Mouse (Mus musculus): ENCODE measurements at regions not wholly inside any gene's neighbourhood (a gene's known extent, or its start where the extent isn't known, plus 50 kb on each side); places are given as distances from the start of the nearest gene placed in this dataset.
"Not testable (repeated sequence)": the region's sequence is repeated elsewhere in the genome, so short reads cannot be mapped to it uniquely, and the experiment has no call there.

DNA sequence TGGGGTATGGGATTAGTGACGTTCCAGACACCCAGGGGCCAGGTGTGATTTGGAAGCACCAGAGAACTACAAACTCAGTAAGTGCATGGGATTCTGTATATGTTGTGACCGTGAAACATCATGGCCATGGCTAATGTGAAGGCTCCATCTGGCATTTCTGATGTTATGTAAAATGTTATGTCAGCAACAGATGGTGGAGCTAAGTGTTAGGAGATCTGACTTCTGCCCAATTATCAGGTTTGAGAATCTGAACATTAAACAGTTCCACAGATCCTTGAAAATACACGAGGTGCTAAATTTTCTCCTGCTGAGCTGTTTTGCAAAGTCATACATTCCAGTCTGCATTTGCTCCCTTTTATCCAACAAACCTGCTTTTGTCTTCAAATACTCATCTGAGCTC lies 223.6 kb upstream of the Egfl6 start:
- in situ Hi-C loops (cut with MboI; ENCODE audit: low pct_unique_long_range_greater_than_20kb in 1 of 2, low sequenced_read_pairs in 2 of 2, unreplicated experiment in 1 of 2), result no loop called here

- in situ Hi-C loops (cut with MboI; ENCODE audit: low pct_unique_long_range_greater_than_20kb in 1 of 2, low sequenced_read_pairs in 2 of 2, unreplicated experiment in 1 of 2), result no loop called here
Measured at GRCm38 (mm10) chrX:166808207-166808606, 222.7 kb upstream of the Egfl6 start.

DNA sequence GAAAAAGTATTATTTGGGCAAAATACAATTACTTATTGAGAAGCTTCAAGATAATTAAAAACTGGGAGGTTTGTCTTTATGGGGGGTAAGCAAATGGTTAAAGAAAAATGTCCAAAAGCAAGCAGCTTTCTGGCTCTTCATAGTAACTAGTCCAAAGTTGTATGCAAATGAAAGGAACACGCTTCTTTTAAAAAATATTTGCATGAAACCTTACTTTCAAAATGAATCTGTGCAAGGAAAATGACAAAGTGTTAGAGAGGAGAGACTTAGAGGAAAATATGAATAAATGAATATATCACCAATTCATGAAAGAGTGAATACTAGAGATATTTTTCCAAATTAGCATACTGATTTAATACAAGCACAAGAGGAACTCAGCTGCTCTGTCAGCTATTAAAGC lies 220.4 kb upstream of the Egfl6 start:
- in situ Hi-C loops (cut with MboI; ENCODE audit: low pct_unique_long_range_greater_than_20kb in 1 of 2, low sequenced_read_pairs in 2 of 2, unreplicated experiment in 1 of 2), result no loop called here

DNA sequence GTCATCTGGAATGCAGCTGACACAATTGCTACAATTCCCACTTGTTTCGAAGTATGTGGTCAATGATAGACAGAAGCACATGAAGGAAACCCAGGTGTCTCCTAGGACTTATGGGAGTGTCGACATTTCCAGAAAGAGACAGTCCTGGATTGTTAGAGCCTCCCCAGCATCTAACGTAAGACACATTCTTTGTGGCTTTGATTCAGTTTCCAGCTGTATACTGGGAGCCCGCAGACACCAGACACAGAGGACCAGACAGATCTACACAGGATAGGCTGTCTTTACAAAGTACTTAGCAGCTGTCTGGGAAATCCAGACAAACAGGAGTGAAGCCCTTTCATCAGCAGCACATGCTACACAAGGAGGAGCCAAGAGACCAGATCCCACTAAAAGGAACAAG lies 220.0 kb upstream of the Egfl6 start:
- in situ Hi-C loops (cut with MboI; ENCODE audit: low pct_unique_long_range_greater_than_20kb in 1 of 2, low sequenced_read_pairs in 2 of 2, unreplicated experiment in 1 of 2), result no loop called here

GRCm38 (mm10) chrX:166803246-166803645 lies 217.7 kb upstream of the Egfl6 start:
- in situ Hi-C loops (cut with MboI; ENCODE audit: low pct_unique_long_range_greater_than_20kb in 1 of 2, low sequenced_read_pairs in 2 of 2, unreplicated experiment in 1 of 2), result no loop called here

GRCm38 (mm10) chrX:166801017-166801416 lies 215.5 kb upstream of the Egfl6 start:
- in situ Hi-C loops (cut with MboI; ENCODE audit: low pct_unique_long_range_greater_than_20kb in 1 of 2, low sequenced_read_pairs in 2 of 2, unreplicated experiment in 1 of 2), result no loop called here

DNA sequence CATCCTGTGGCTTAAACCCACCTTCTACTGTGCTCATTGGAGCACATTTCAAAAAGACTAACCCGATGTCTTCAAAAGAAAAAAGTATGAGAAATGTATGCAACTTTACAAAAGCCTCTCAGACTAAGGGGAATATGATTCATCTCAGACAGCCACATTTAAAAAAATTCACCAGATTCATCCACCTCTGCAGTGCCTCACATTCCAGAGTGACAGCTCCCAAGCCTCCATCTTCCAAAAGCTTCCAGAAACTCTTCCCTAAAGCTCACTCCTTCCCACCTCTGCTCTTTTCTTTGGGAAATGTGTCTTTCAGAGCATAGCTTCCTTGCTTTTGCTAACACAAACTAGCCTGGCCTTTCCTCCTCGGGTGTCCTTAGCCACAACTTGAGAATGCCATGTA lies 210.1 kb upstream of the Egfl6 start:
- in situ Hi-C loops (cut with MboI; ENCODE audit: low pct_unique_long_range_greater_than_20kb in 1 of 2, low sequenced_read_pairs in 2 of 2, unreplicated experiment in 1 of 2), result no loop called here

DNA sequence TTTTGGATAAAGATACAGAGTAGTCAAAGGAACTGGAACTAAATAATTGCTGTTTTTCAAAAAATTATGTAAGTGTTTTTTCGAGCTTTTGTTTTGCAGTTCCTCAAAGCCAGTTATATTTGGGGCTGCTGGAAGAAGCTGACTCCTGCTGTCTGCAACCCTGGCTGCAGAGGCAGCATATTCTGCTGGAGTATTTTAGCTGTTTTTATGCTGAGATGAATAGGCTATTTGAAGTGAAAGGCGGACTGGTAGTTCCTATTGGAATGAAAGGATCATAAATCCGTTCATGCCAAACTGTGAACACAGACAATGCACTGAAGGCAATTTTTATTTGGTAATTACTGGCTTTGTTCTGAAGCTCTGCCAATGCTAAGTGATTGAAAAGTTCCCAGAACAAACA lies 203.5 kb upstream of the Egfl6 start:
- in situ Hi-C loops (cut with MboI; ENCODE audit: low pct_unique_long_range_greater_than_20kb in 1 of 2, low sequenced_read_pairs in 2 of 2, unreplicated experiment in 1 of 2), result no loop called here

DNA sequence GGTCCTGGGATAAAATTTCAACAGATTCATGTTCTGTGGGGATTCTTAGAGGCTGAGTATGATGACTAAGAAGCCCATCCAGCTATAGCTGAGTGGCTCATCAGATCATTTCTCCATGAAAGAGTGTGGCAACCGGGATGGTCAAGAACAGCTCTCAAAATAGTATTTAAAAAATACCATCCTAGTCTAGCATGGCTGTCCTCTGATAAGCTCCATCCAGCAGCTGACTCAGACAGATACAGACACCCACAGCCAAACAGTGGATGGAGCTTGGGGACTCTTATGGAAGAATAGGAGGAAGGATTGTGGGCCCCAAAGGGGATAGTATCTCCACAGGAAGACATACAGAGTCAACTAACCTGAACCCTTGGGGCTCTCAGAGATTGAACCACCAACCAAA lies 201.6 kb upstream of the Egfl6 start:
- in situ Hi-C loops (cut with MboI; ENCODE audit: low pct_unique_long_range_greater_than_20kb in 1 of 2, low sequenced_read_pairs in 2 of 2, unreplicated experiment in 1 of 2), result not testable (repeated sequence)

DNA sequence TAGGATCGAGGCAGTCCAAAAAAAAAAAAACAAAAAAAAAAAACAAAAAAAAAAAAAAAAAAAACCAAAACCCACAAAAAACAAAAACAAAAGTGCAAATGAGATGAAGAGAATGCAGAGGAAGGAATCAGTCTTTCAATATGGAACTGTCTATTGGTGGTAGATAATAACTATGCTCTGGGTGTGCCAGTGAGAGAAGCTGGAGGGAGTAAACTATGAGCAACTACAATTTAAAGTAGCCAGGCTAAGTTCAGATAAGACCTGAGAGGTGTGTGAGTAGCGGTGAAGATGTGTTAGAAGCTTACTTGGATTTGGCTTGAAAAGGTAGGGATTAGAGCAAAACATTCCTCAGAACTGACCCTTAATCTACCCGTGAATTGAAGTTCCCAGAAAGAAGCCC lies 200.1 kb upstream of the Egfl6 start:
- in situ Hi-C loops (cut with MboI; ENCODE audit: low pct_unique_long_range_greater_than_20kb in 1 of 2, low sequenced_read_pairs in 2 of 2, unreplicated experiment in 1 of 2), result no loop called here

- in situ Hi-C loops (cut with MboI; ENCODE audit: low pct_unique_long_range_greater_than_20kb in 1 of 2, low sequenced_read_pairs in 2 of 2, unreplicated experiment in 1 of 2), result no loop called here
Measured at GRCm38 (mm10) chrX:166783377-166783776, 197.9 kb upstream of the Egfl6 start.

DNA sequence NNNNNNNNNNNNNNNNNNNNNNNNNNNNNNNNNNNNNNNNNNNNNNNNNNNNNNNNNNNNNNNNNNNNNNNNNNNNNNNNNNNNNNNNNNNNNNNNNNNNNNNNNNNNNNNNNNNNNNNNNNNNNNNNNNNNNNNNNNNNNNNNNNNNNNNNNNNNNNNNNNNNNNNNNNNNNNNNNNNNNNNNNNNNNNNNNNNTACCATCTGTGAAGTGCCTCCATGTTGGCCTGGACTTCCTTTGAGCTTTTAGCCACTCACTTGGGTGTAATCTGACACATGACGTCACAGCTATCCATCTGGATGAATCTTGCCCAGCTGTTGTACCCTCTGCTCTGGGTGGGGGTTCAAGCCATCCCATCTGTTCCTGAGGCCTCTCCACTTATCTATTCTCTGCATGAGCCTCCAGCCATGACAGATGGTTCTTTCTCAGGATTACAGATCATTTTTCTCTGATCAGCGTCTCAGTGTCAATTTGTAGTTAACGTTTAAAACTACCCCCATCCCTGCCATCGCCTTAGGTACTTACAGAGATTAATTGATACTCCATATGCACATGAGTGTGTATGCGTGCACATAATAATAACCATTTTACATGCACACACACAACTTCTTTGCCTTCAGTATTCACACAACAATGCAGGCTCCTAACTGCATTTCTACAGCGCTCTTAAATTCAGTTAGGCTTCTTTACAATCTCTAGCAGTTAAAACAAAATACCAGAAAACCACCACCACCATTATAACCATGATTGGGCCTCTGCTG lies 194.0 kb upstream of the Egfl6 start:
- in situ Hi-C loops (cut with MboI; ENCODE audit: low pct_unique_long_range_greater_than_20kb in 1 of 2, low sequenced_read_pairs in 2 of 2, unreplicated experiment in 1 of 2), result no loop called here

GRCm38 (mm10) chrX:166773408-166773854 lies 187.9 kb upstream of the Egfl6 start:
- in situ Hi-C loops (cut with MboI; ENCODE audit: low pct_unique_long_range_greater_than_20kb in 1 of 2, low sequenced_read_pairs in 2 of 2, unreplicated experiment in 1 of 2), result no loop called here

DNA sequence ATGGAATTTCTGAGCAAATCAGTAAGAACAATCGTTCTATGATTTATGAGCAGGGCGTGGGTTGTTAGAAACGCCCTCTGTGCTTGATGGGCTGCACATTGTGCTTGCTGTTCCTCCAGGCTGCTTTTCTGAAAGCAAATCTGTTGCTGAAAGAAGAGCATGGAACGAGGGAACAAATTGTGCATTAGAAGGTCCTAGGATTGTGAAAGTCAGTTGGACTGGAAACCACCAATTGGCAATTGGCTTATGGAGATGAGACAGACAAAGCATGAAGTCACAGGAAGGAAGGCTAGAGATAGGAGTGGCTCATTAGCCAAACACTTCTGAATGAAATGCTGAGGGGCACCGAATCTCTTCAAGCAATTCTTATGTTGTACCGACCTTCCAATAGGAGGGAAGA lies 181.5 kb upstream of the Egfl6 start:
- in situ Hi-C loops (cut with MboI; ENCODE audit: low pct_unique_long_range_greater_than_20kb in 1 of 2, low sequenced_read_pairs in 2 of 2, unreplicated experiment in 1 of 2), result no loop called here

DNA sequence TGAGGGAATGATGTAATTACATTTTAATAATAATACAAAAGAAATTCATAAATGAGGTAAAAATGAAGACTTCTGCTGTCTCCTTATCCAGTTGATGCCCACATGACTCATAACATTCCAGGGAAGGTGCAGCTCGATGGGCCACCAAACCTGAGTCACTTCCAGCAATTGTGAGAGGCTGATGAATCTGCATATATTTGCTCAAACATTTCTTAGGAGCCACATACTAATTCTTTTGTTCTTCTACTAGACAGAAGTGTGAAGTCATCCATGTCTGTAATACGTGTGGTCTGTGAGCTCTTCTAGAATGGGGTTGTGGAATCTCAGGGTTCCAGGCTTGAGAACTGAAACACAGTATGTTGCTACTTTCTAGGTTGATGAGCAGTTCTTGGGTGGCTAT lies 180.1 kb upstream of the Egfl6 start:
- in situ Hi-C loops (cut with MboI; ENCODE audit: low pct_unique_long_range_greater_than_20kb in 1 of 2, low sequenced_read_pairs in 2 of 2, unreplicated experiment in 1 of 2), result no loop called here

- in situ Hi-C loops (cut with MboI; ENCODE audit: low pct_unique_long_range_greater_than_20kb in 1 of 2, low sequenced_read_pairs in 2 of 2, unreplicated experiment in 1 of 2), result no loop called here
Measured at GRCm38 (mm10) chrX:166762098-166762497, 176.6 kb upstream of the Egfl6 start.

DNA sequence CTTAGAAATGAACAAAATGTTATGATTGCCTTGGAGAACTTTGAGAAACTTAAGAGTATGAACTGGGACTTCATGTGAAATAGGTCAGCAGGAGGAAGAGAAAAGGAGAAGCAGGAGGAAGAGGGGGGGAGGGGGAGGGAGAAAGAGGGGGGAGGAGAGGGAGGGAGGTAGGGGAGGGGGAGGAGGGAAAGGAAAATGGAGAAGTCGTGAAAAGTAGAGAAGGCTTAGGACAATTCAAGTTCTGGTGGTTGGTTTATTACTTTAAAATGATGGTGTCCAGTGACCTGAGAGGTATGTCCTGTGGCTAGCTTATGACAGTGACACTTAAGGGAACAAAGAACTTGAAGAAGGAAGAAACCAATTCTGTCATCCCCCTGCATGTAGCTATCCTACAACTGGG lies 171.6 kb upstream of the Egfl6 start:
- in situ Hi-C loops (cut with MboI; ENCODE audit: low pct_unique_long_range_greater_than_20kb in 1 of 2, low sequenced_read_pairs in 2 of 2, unreplicated experiment in 1 of 2), result no loop called here

GRCm38 (mm10) chrX:166754967-166755654 lies 169.6 kb upstream of the Egfl6 start:
- in situ Hi-C loops (cut with MboI; ENCODE audit: low pct_unique_long_range_greater_than_20kb in 1 of 2, low sequenced_read_pairs in 2 of 2, unreplicated experiment in 1 of 2), result no loop called here

DNA sequence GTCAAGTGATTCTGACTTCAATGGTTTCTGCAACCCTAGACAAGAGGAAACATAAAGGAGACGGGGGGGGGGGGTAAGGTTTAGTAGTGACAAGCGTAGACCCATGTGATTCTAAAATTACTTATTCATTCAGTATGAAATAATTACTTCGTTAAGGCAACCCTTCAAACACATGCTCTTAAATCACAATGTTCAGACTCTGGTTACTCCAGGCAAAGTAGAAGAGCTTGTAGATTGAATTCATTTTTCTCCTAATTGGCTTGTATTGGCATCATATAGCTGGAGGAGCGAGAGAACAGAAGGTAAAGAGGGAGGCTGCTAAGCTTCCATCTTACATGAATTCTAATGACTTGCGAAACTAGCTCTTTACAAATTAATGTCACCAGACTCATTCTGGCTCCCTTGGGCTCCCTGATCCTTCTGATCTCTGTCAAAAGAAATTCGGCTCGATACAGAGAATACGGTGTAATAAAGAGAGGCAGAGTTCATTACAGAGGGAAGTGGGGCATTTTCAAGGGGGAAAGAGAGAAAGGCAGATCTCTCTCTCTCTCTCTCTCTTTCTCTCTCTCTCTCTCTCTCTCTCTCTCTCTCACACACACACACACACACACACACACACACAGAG lies 163.6 kb upstream of the Egfl6 start:
- in situ Hi-C loops (cut with MboI; ENCODE audit: low pct_unique_long_range_greater_than_20kb in 1 of 2, low sequenced_read_pairs in 2 of 2, unreplicated experiment in 1 of 2), result no loop called here

- in situ Hi-C loops (cut with MboI; ENCODE audit: low pct_unique_long_range_greater_than_20kb in 1 of 2, low sequenced_read_pairs in 2 of 2, unreplicated experiment in 1 of 2), result no loop called here
Measured at GRCm38 (mm10) chrX:166731354-166731753, 145.8 kb upstream of the Egfl6 start.

Measured in mouse embryonic stem cell (cell line).